Mouse (Mus musculus): Measurements from ENCODE around the gene Hoxc9.

Hoxc9 gene

GRCm38 (mm10) chr15:103018636-103019035, 42.4 kb downstream of the Hoxc9 start, which contains the start of gene Hoxc4:
Hoxc4 (plus strand) TSS chr15:103018934.
- DNase-seq (ENCODE audit: low read depth, low spot score), result no peak

- DNase-seq (ENCODE audit: low read depth, low spot score), result no peak
Observed at GRCm38 (mm10) chr15:103020899-103021418, 44.7 kb downstream of the Hoxc9 start.

- no peak for DNase-seq (ENCODE audit: low read depth, low spot score)
Observed at GRCm38 (mm10) chr15:103021544-103021943, 45.3 kb downstream of the Hoxc9 start.

- no peak for DNase-seq (ENCODE audit: low read depth, low spot score)
Observed at GRCm38 (mm10) chr15:103024131-103024530, 47.9 kb downstream of the Hoxc9 start.

- no peak for DNase-seq (ENCODE audit: low read depth, low spot score)
Observed at GRCm38 (mm10) chr15:103027266-103028235, 51.3 kb downstream of the Hoxc9 start.

GRCm38 (mm10) chr15:103028916-103029512, 52.8 kb downstream of the Hoxc9 start:
- no peak for DNase-seq (ENCODE audit: low read depth, low spot score)

GRCm38 (mm10) chr15:103030142-103030541, 53.9 kb downstream of the Hoxc9 start:
- no peak for DNase-seq (ENCODE audit: low read depth, low spot score)

GRCm38 (mm10) chr15:103032167-103032566, 55.9 kb downstream of the Hoxc9 start:
- DNase-seq (ENCODE audit: low read depth, low spot score), result no peak

GRCm38 (mm10) chr15:103032646-103033575, 56.7 kb downstream of the Hoxc9 start:
- no peak for DNase-seq (ENCODE audit: low read depth, low spot score)

- no peak for DNase-seq (ENCODE audit: low read depth, low spot score)
Observed at GRCm38 (mm10) chr15:103034043-103034806, 58.0 kb downstream of the Hoxc9 start.
